ENCODE assay signal across 7 mouse cellular contexts in the genomic region with DNA sequence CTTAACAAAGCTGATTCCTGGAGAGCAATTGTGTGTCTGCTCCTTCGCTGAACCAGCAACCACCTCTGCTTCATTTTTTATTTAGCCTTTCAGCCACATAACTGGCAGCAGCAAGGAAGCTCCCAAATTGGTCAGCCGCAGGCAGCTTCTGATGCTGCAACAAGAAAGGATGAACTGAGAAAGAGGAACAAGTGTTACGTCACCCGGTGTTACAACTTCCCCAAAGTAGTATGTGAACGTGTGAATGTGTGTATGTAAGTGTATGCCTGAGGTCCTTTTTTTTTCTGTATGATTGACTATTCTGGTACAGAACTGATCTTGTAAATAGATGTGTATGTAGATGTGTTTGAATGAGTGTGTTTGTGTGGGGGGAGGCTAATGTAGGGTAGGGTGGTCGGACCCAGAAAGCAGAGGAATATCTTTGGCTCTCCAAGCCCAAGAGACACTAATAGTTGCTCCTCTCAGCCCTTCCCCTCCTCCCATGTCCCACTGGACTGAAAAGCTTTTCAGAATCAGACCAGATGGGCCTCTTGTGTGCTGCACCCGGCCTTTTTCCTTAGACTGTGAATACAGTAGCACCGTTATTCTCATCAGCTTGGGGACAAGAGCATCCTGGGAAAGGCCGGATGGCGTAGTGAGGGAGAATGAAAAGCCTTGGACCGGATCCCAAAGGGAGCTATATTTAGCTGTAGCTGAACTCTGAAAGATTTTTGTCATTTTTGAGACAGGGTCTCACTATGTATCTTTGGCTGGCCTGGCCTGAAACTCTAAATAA. TPM values are rescaled to one million over a fixed set of nuclear protein-coding genes. Genes with fewer than 3 reads are reported as not detected.
DNase-seq lines count a peak whose midpoint lies in the region; ATAC-seq lines count a peak whose summit lies in the region.

No protein-coding gene starts in this region.

- 75% methylated on average over 11 of the region's 11 CpGs for WGBS in neural tube, embryonic 11.5 days
- 52% methylated on average over 11 of the region's 11 CpGs for WGBS in heart, embryonic 15.5 days

- H3K4me1 ChIP-seq in neural tube, embryonic 11.5 days (ENCODE audit: control insufficient read depth, insufficient read depth, low read length), result peaks cover 2% of the 10 kb centered on the region; the same call in 1 of the 2 replicates
- H3K4me1 ChIP-seq in heart, embryonic 15.5 days (replicated peaks), result peaks cover 18% of the 10 kb centered on the region

- H3K27me3 ChIP-seq in neural tube, embryonic 11.5 days (ENCODE audit: control insufficient read depth, insufficient read depth, low read length), result no peaks in the 10 kb centered on the region
- H3K27me3 ChIP-seq in heart, embryonic 15.5 days, result no peaks in the 10 kb centered on the region

- peak overlapping the region; percentile 56 for H3K27ac ChIP-seq in neural tube, embryonic 11.5 days (ENCODE audit: low read depth, low read length)
- peak overlapping the region; percentile 74 for H3K27ac ChIP-seq in heart, embryonic 15.5 days

- no peak overlapping the region for H3K4me3 ChIP-seq in neural tube, embryonic 11.5 days (ENCODE audit: low read depth, low read length)
- H3K4me3 ChIP-seq in heart, embryonic 15.5 days, result no peak overlapping the region

- peak; percentile 23 for DNase-seq in neural tube, embryonic 11.5 days (ENCODE audit: low spot score)
- no peak for DNase-seq in neural tube, embryonic 10.5 days (ENCODE audit: extremely low spot score, low spot score)
- peak; percentile 43 to 57 for DNase-seq in cerebellum, postnatal 25 days
- peak; percentile 36 to 58 for DNase-seq in left cerebral cortex, postnatal 25 days (ENCODE audit: low spot score in 2 of 2)
- peak; percentile 28 for DNase-seq in right cerebral cortex, postnatal 4 days
- DNase-seq in kidney, adult 18-20 months, result no peak

- peak; percentile 49; the same call in 1 of the 2 replicates for ATAC-seq in neural tube, embryonic 11.5 days (ENCODE audit: insufficient read depth, low FRiP score, low TSS enrichment)
- ATAC-seq in heart, embryonic 15.5 days (replicated peaks; ENCODE audit: insufficient number of reproducible peaks, insufficient read depth, low FRiP score, low read depth), result 0 out of 2 replicates have a peak, but pooled peaks have one; percentile 43

- intact Hi-C loops in left cerebral cortex, postnatal 25 days (cut with DNase I), result no loop called here

- no peaks in the 10 kb centered on the region for H3K36me3 ChIP-seq in neural tube, embryonic 11.5 days (ENCODE audit: control insufficient read depth, insufficient read depth, low read length)
- H3K36me3 ChIP-seq in heart, embryonic 15.5 days, result peaks cover 6% of the 10 kb centered on the region; the same call in 1 of the 2 replicates

- H3K9ac ChIP-seq in neural tube, embryonic 11.5 days (ENCODE audit: low read length), result no peak overlapping the region
- H3K9ac ChIP-seq in heart, embryonic 15.5 days, result no peak overlapping the region

- no peaks in the 10 kb centered on the region for H3K9me3 ChIP-seq in neural tube, embryonic 11.5 days (ENCODE audit: control insufficient read depth, low read length)
- H3K9me3 ChIP-seq in heart, embryonic 15.5 days (replicated peaks), result no peaks in the 10 kb centered on the region

- H3K4me2 ChIP-seq in neural tube, embryonic 11.5 days (ENCODE audit: low read depth), result no peak overlapping the region
- no peak overlapping the region for H3K4me2 ChIP-seq in heart, embryonic 15.5 days

RNA-seq across cellular contexts. Expression of a gene that starts 7.7 kb away (rescaled TPM):
- polyA plus RNA-seq in neural tube, embryonic 11.5 days (2014; fragmentation: Nextera tagmentation; extraction: Ambion mirVana), result 56.7 TPM in 2 replicates
- polyA plus RNA-seq in heart, embryonic 15.5 days (2015; fragmentation: Nextera tagmentation; extraction: Ambion mirVana), result 37.8 and 38.7 TPM in 2 replicates
- total RNA-seq in left cerebral cortex, postnatal 25 days (2021), result 100 to 1,000 TPM; 220 to 237 TPM

RNA-seq across cellular contexts. Expression of a gene that starts 18.7 kb away (rescaled TPM):
- 78.8 and 79.1 TPM in 2 replicates for polyA plus RNA-seq in neural tube, embryonic 11.5 days (2014; fragmentation: Nextera tagmentation; extraction: Ambion mirVana)
- 44.1 and 44.6 TPM in 2 replicates for polyA plus RNA-seq in heart, embryonic 15.5 days (2015; fragmentation: Nextera tagmentation; extraction: Ambion mirVana)
- total RNA-seq in left cerebral cortex, postnatal 25 days (2021), result 10 to 100 TPM; 53.1 to 55.4 TPM

RNA-seq across cellular contexts. Expression of a gene that starts 50.1 kb away (rescaled TPM):
- polyA plus RNA-seq in neural tube, embryonic 11.5 days (2014; fragmentation: Nextera tagmentation; extraction: Ambion mirVana), result 30.7 and 36.3 TPM in 2 replicates
- polyA plus RNA-seq in heart, embryonic 15.5 days (2015; fragmentation: Nextera tagmentation; extraction: Ambion mirVana), result 34.3 and 35.3 TPM in 2 replicates
- total RNA-seq in left cerebral cortex, postnatal 25 days (2021), result 100 to 1,000 TPM in 1 of 2 experiments, 10 to 100 TPM in 1; 98.0 to 101 TPM

Comparison
In these comparisons a context has a peak if more than half of its experiments do, and no peak if none do; other contexts are left out.
1. DNase-seq: peak in neural tube, embryonic 11.5 days (single experiment), cerebellum, postnatal 25 days (2 of 2), left cerebral cortex, postnatal 25 days (2 of 2) and right cerebral cortex, postnatal 4 days (single experiment); none in neural tube, embryonic 10.5 days (single experiment) and kidney, adult 18-20 months (single experiment).